In genomic region chr3:30792737-30793402, GRCm38 (mm10) we compare ENCODE assay signal across 8 mouse cellular contexts. TPM values are rescaled to one million over a fixed set of nuclear protein-coding genes. Genes with fewer than 3 reads are reported as not detected.
DNase-seq lines count a peak whose midpoint lies in the region; ATAC-seq and TF ChIP-seq lines count a peak whose summit lies in the region.

TSS of gene Sec62 (plus strand) at chr3:30792875.

- peak; percentile 99 for ATAC-seq in forebrain, embryonic 13.5 days
- ATAC-seq in liver, postnatal 0 days: peak; percentile 95
- ATAC-seq in neural tube, embryonic 14.5 days (ENCODE audit: low read depth): peak; percentile 99

- no peaks in the 10 kb centered on the region for H3K36me3 ChIP-seq in E14TG2a.4 (ENCODE audit: insufficient read depth, low read length)
- H3K36me3 ChIP-seq in forebrain, embryonic 13.5 days (ENCODE audit: poor library complexity, severe bottlenecking): no peaks in the 10 kb centered on the region
- H3K36me3 ChIP-seq in liver, postnatal 0 days (replicated peaks; ENCODE audit: insufficient read depth, low read length): no peaks in the 10 kb centered on the region
- no peaks in the 10 kb centered on the region for H3K36me3 ChIP-seq in neural tube, embryonic 14.5 days (ENCODE audit: control insufficient read depth, insufficient read depth, low read length)

- TF ChIP-seq CTCF in E14TG2a.4 (conservative IDR thresholded peaks at IDR 0.05; ENCODE audit: low read length): no peak
- TF ChIP-seq CTCF in liver, postnatal 0 days (IDR thresholded peaks at IDR 0.05; ENCODE audit: low read depth): no peak

- H3K27me3 ChIP-seq in E14TG2a.4 (ENCODE audit: insufficient read depth, low read length): no peaks in the 10 kb centered on the region
- no peaks in the 10 kb centered on the region for H3K27me3 ChIP-seq in forebrain, embryonic 13.5 days
- H3K27me3 ChIP-seq in liver, postnatal 0 days (ENCODE audit: insufficient read depth, low read length): no peaks in the 10 kb centered on the region
- H3K27me3 ChIP-seq in neural tube, embryonic 14.5 days (ENCODE audit: control insufficient read depth, insufficient read depth, low read length): no peaks in the 10 kb centered on the region

- H3K27ac ChIP-seq in forebrain, embryonic 13.5 days: peak within 1 kb of the TSS; percentile 91
- H3K27ac ChIP-seq in liver, postnatal 0 days (ENCODE audit: low read depth): peak within 1 kb of the TSS; percentile 93
- peak within 1 kb of the TSS; percentile 95 for H3K27ac ChIP-seq in neural tube, embryonic 14.5 days (ENCODE audit: low read depth, low read length)

- under 1% methylated on average over 59 of the region's 62 CpGs for WGBS in forebrain, embryonic 13.5 days
- WGBS in large intestine, adult 2 months: 1% methylated on average over 62 of the region's 62 CpGs
- WGBS in liver, postnatal 0 days (ENCODE audit: insufficient replicate concordance): under 1% methylated on average over 60 of the region's 62 CpGs
- under 1% methylated on average over 60 of the region's 62 CpGs for WGBS in neural tube, embryonic 14.5 days

- intact Hi-C loops in heart, postnatal 10 days (cut with DNase I): loop anchor here (2.0 to 10.0 kb wide), 3 partner anchors 96 to 818 kb away; partner anchors contain the start of gene Lrrc31

- peak within 1 kb of the TSS; percentile 81 for H3K4me2 ChIP-seq in forebrain, embryonic 13.5 days
- peak within 1 kb of the TSS; percentile 71 for H3K4me2 ChIP-seq in liver, postnatal 0 days (ENCODE audit: low read depth, low read length)
- H3K4me2 ChIP-seq in neural tube, embryonic 14.5 days (ENCODE audit: low read depth, low read length): peak within 1 kb of the TSS; percentile 62

- peak; percentile 87 for DNase-seq in c-Kit-positive CD71-positive TER-119-positive erythroid progenitor cells, embryonic 14.5 days (ENCODE audit: low spot score)
- DNase-seq in heart, postnatal 10 days: peak; percentile 95 to 96
- DNase-seq in large intestine, adult 2 months (ENCODE audit: low read depth, low spot score): peak; percentile 55
- DNase-seq in liver, postnatal 0 days: peak; percentile 94
- peak; percentile 96 for DNase-seq in testis, postnatal 10 days (ENCODE audit: low spot score)

- H3K4me3 ChIP-seq in E14TG2a.4 (replicated peaks; ENCODE audit: low read length): peak within 1 kb of the TSS; percentile 94
- H3K4me3 ChIP-seq in forebrain, embryonic 13.5 days: peak within 1 kb of the TSS; percentile 97
- H3K4me3 ChIP-seq in liver, postnatal 0 days (ENCODE audit: low read depth, low read length): peak within 1 kb of the TSS; percentile 89
- peak within 1 kb of the TSS; percentile 98 for H3K4me3 ChIP-seq in neural tube, embryonic 14.5 days (ENCODE audit: low read depth, low read length)

- H3K4me1 ChIP-seq in E14TG2a.4 (replicated peaks; ENCODE audit: low read depth, low read length): peaks cover 25% of the 10 kb centered on the region
- H3K4me1 ChIP-seq in forebrain, embryonic 13.5 days: peaks cover 16% of the 10 kb centered on the region
- H3K4me1 ChIP-seq in liver, postnatal 0 days (ENCODE audit: insufficient read depth): peaks cover 14% of the 10 kb centered on the region
- 0 out of 2 replicates have a peak, but pooled peaks cover 10% of the 10 kb centered on the region for H3K4me1 ChIP-seq in neural tube, embryonic 14.5 days (ENCODE audit: control insufficient read depth, insufficient read depth, low read length)

- H3K9ac ChIP-seq in forebrain, embryonic 13.5 days: peak within 1 kb of the TSS; percentile 98
- H3K9ac ChIP-seq in liver, postnatal 0 days (replicated peaks): peak within 1 kb of the TSS; percentile 98
- H3K9ac ChIP-seq in neural tube, embryonic 14.5 days (replicated peaks; ENCODE audit: low read depth, low read length): peak within 1 kb of the TSS; percentile 97

- peaks cover 18% of the 10 kb centered on the region for H3K9me3 ChIP-seq in E14TG2a.4 (ENCODE audit: low read length)
- no peaks in the 10 kb centered on the region for H3K9me3 ChIP-seq in forebrain, embryonic 13.5 days (replicated peaks)
- no peaks in the 10 kb centered on the region for H3K9me3 ChIP-seq in liver, postnatal 0 days (ENCODE audit: low read length)
- no peaks in the 10 kb centered on the region for H3K9me3 ChIP-seq in neural tube, embryonic 14.5 days (ENCODE audit: control insufficient read depth, low read length)

- TF ChIP-seq EP300 in liver, postnatal 0 days (IDR thresholded peaks at IDR 0.05; ENCODE audit: low read depth): peak; percentile 5; the same call in 1 of the 2 replicates

RNA-seq across cellular contexts. Expression of gene Sec62, which starts in this region (rescaled TPM):
- polyA plus RNA-seq in forebrain, embryonic 13.5 days (2015; fragmentation: Nextera tagmentation; extraction: Ambion mirVana): 74.6 and 94.8 TPM in 2 replicates
- 10 to 100 TPM; 45.6 to 49.9 TPM for total RNA-seq in heart, postnatal 10 days (2021)
- 8.8 and 10.2 TPM in 2 replicates for polyA plus RNA-seq in large intestine, adult 2 months (2012; rRNA removed)
- 90.8 and 102 TPM in 2 replicates for polyA plus RNA-seq in liver, postnatal 0 days (2015; fragmentation: Nextera tagmentation; extraction: Ambion mirVana)
- polyA plus RNA-seq in neural tube, embryonic 14.5 days (2014; fragmentation: Nextera tagmentation; extraction: Ambion mirVana): 88.1 and 102 TPM in 2 replicates

Comparison
In these comparisons a context has a peak if more than half of its experiments do, and no peak if none do; other contexts are left out.
1. Peak in every context shown above with its lines: DNase-seq, ATAC-seq, H3K4me3 ChIP-seq and H3K27ac ChIP-seq.